Mouse (Mus musculus) cerebellum, adult 18-20 months (tissue): ENCODE measurements at regions not wholly inside any gene's neighbourhood (a gene's known extent, or its start where the extent isn't known, plus 50 kb on each side); places are given as distances from the start of the nearest gene placed in this dataset.

Source experiments
- DNase-seq, 2 experiments: peaks; one replicate each; pipeline ENCODE4 v3.0.0; 2021

DNA sequence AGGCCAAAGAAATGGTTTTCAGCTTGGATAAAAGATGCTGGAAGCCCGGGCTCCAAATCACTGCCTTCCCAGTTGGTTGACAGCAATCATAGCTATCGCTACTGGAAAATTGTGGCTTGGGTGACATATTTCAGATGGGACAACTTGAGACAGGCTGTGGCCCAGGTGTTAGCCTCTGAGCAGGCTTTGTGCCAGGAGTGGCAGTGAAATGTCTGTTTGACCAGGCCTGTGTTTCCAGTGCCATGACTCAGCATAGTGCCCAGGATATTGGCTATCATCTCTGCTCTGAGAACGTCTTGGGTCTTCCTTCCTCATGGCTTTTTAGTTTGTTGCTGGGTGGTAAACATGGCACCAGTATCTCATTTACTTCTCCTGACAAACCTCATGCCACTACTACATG lies 266.9 kb downstream of the Emp1 start:
- no peak for DNase-seq

DNA sequence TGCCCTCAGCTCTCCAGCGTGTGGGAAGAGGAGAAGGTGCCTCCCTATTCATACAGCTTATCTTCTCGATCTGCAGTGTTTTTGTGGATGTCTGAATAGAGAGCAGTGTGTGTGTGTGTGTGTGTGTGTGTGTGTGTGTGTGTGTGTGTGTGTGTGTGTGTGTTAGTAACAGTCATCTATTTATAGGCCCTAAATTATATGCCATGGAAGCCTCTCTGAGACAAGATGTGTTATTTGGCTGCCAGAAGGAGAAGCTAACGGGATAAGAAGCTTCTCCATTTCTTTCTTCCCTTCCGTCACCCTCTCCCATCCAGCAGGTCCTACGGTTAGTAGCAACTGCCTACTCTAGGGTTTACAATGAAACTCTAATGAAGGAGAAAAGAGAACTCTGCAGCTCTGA lies 270.3 kb downstream of the Emp1 start:
- no peak for DNase-seq

DNA sequence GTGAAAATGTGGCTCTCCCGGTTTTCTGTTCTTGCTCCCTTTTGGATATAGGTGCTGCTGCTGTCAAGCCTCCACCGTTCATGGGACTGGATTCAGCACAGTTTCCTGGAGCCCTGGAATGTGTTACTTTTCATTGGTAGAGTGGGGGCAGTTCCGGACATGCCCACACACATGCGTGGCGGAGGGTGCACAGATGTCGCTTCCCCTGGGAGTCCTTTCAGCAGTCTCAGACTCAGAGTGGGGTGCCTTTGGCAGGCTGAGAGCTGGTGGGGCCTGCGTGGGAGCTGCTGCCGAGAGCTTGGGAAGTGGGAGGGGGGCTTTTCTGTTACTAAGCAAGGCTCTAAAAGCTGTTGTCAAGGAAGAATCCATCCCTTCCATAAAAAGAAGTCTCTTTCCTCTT lies 274.3 kb downstream of the Emp1 start:
- DNase-seq = no peak

DNA sequence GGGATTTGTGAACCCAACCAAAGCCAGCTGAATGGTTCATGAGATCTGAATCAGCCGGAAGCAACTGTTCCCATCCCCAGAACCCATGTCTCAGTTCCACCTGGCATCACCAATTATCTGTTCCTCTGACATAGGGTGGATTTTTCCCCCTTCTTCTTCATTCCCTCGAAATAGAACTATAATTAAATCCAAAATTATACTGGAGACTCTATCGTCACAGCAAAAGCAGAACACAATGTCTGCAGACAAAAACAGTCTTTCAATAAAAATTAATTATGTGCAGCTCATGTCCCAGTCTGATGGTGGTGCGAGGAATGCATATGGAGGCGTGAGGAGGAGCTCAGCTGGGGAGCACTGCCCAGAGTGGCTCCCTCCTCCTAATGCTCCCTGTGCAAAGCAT lies 280.4 kb downstream of the Emp1 start:
- no peak for DNase-seq

DNA sequence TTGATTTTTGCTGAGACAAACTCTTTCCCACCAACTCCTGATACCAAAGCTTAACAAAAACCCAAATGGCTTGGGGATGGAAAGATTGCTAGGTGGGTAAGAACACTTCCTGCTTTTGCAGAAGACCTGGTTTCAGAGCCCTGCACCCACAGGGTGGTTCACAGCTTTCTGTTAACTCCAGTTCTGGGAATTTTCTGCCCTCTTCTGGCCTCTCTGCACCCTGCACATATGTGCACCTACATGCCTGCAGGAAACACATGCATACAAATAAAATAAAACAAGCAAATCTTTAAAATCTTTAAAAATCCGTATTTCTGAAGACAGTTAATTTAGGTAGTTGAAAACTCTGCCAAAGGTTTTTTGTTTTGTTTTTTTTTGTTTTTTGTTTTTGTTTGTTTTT lies 283.8 kb downstream of the Emp1 start:
- DNase-seq = no peak

DNA sequence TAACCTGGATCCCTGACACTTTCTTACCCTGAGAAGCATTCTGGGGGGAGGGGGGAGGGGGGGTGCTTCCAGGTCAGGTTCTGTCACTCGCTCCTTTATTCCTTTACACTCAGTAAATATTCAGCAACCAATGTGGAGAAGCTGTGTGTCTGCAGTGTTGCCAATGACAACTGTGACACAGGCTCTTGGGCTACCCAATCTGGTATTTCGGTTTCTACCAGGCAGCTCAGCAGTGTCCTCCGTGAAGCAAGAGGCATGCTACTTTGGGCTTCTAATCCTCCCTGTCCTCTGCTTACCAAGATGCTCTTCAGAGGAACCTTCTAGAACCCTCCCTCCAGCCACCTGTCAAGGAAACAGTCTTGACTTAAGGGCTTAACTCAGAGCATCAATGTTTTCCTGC lies 290.7 kb downstream of the Emp1 start:
- DNase-seq = no peak

DNA sequence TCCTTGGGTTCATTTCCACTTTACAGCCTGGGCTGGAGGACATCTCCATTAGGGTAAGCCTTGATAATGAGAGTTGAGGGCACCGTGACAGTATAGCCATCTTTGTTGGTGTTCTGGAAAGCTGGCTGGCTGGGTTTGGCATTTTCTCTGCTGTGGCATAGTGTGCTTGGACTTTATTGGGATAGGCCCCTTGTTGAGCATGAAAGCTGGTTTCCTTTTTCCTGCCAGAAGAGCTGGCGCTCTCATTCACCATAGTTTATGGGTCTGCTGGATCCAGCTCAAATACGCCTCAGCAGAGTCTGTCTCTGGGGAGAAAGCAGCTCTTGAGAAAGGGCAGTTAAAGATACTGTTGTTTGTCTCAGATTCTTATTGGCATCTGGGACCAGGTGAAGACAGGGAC lies 300.0 kb downstream of the Emp1 start:
- peak in 1 of 2 experiments; percentile 2 for DNase-seq

DNA sequence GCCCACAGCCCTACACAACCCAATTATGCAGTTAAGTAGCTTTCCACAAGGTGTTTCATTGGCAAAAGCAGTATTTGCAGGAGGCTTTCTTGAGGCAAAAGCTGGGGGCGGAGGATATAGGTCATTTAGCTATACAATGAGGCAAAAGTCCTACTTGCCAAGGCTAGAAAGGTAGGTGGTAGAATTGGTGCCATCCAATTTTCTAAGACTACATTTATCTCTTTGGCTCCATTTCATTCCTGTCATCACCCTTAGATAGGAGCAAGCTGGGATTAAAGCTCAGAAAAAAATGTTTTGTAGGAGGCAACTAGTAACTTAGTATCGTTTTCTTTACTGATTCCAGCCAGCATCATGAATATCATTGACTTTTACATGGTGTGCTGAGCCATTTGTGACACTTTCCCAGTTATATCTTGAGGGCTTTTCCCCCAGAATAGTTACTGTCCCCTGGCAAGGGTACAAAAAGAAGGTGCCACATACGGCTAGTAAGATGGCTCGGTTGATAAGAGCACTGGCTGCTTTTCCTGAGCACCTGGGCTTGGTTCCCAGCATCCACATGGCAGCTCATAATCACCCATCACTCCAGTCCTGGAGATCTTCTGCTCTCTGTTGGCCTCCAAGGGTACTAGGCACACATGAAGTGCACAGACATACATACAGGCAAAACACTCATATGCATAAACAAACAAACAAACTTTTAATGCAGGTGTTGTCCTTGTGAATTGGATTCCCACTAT lies 300.6 kb downstream of the Emp1 start:
- DNase-seq = no peak
